In genomic region chr8:126908805-126909204, GRCm38 (mm10) we compare ENCODE assay signal across 9 mouse cellular contexts. TPM values are rescaled to one million over a fixed set of nuclear protein-coding genes. Genes with fewer than 3 reads are reported as not detected.
A peak's percentile ranks its signal among the peaks of the same experiment; 100 is the strongest.
DNase-seq lines count a peak whose midpoint lies in the region; ATAC-seq and TF ChIP-seq lines count a peak whose summit lies in the region.
"Had no signal": no experiment of that assay in that cellular context is flagged by ENCODE, and none has a peak within 500 bp of the region (broad histone marks: within the 10 kb centered on the region; RNA-seq: fewer than 3 reads in every experiment).

No protein-coding gene starts in this region.

- WGBS in heart, adult 2 months, result 70% methylated on average over 6 of the region's 6 CpGs
- WGBS in heart, embryonic 11.5 days (ENCODE audit: insufficient replicate concordance), result 73% methylated on average over 6 of the region's 6 CpGs

- dilution Hi-C loops in CH12.LX (cut with MboI; ENCODE audit: extremely low pct_ligation_motif_present, extremely low pct_unique_long_range_greater_than_20kb, low sequenced_read_pairs), result loop anchor here (25.0 kb wide), 1 partner anchor 422 kb away; the partner anchor contains the start of gene Tarbp1

- no peaks in the 10 kb centered on the region for H3K36me3 ChIP-seq in heart, adult 2 months (ENCODE audit: control insufficient read depth, insufficient read depth, low read length)
- no peaks in the 10 kb centered on the region for H3K36me3 ChIP-seq in heart, embryonic 11.5 days (ENCODE audit: control insufficient read depth, insufficient read depth, low read length)
- no peaks in the 10 kb centered on the region for H3K36me3 ChIP-seq in CH12.LX (replicated peaks in 1 of 2; ENCODE audit: control insufficient read depth in 1 of 2, insufficient read depth in 1 of 2, low read length in 1 of 2)
- H3K36me3 ChIP-seq: midbrain, embryonic 15.5 days had no signal

- no peak for TF ChIP-seq EP300 in heart, adult 2 months (IDR thresholded peaks at IDR 0.05; ENCODE audit: insufficient read depth, low read depth, low read length)
- no peak for TF ChIP-seq EP300 in CH12.LX (IDR thresholded peaks at IDR 0.05; ENCODE audit: low read length)

- no peak overlapping the region for H3K4me3 ChIP-seq in heart, adult 2 months
- H3K4me3 ChIP-seq in heart, embryonic 11.5 days (ENCODE audit: low read depth, low read length), result no peak overlapping the region
- H3K4me3 ChIP-seq in CH12.LX (replicated peaks in 1 of 3; ENCODE audit: low read depth in 2 of 3, low read length in 2 of 3, poor library complexity in 1 of 3), result no peak overlapping the region
- H3K4me3 ChIP-seq: midbrain, embryonic 15.5 days had no signal

- DNase-seq in heart, adult 2 months, result peak in 1 of 2 experiments; percentile 59
- no peak for DNase-seq in CH12.LX (ENCODE audit: extremely low read depth)
- peak; percentile 71 for DNase-seq in lung, postnatal 25 days (ENCODE audit: low spot score)
- no peak for DNase-seq in right cerebral cortex, postnatal 14 days
- no peak for DNase-seq in right cerebral cortex, postnatal 36 days (ENCODE audit: low spot score in 2 of 2)
- no peak for DNase-seq in cerebellum, adult 9-11 months

- H3K4me2 ChIP-seq in heart, embryonic 11.5 days, result no peak overlapping the region
- H3K4me2 ChIP-seq in CH12.LX (ENCODE audit: insufficient read depth, low read depth, poor library complexity, severe bottlenecking), result no peak overlapping the region
- H3K4me2 ChIP-seq: midbrain, embryonic 15.5 days had no signal

- intact Hi-C loops in heart, adult 2 months (cut with DNase I), result loop anchor here (2.0 kb wide), 1 partner anchor 16 kb away; no protein-coding TSS in a partner anchor

- no peak overlapping the region for H3K9ac ChIP-seq in heart, adult 2 months (ENCODE audit: low read depth, low read length)
- H3K9ac ChIP-seq in heart, embryonic 11.5 days (ENCODE audit: low read depth, low read length), result no peak overlapping the region
- no peak overlapping the region for H3K9ac ChIP-seq in CH12.LX (ENCODE audit: insufficient read depth, low read depth)
- H3K9ac ChIP-seq: midbrain, embryonic 15.5 days had no signal

- H3K27ac ChIP-seq in heart, adult 2 months, result no peak overlapping the region
- no peak overlapping the region for H3K27ac ChIP-seq in heart, embryonic 11.5 days (ENCODE audit: low read depth, low read length)
- no peak overlapping the region for H3K27ac ChIP-seq in CH12.LX (ENCODE audit: insufficient read depth, low read depth)
- H3K27ac ChIP-seq: midbrain, embryonic 15.5 days had no signal

- H3K27me3 ChIP-seq in heart, adult 2 months (ENCODE audit: control insufficient read depth, insufficient read depth, low read length), result no peaks in the 10 kb centered on the region
- no peaks in the 10 kb centered on the region for H3K27me3 ChIP-seq in heart, embryonic 11.5 days (ENCODE audit: control insufficient read depth, insufficient read depth, low read length)
- no peaks in the 10 kb centered on the region for H3K27me3 ChIP-seq in CH12.LX (replicated peaks)
- H3K27me3 ChIP-seq: midbrain, embryonic 15.5 days had no signal

- H3K4me1 ChIP-seq in heart, adult 2 months (ENCODE audit: control insufficient read depth, insufficient read depth, low read length), result peaks cover 19% of the 10 kb centered on the region
- H3K4me1 ChIP-seq in heart, embryonic 11.5 days (ENCODE audit: control insufficient read depth, insufficient read depth, low read length), result peaks cover 2% of the 10 kb centered on the region; the same call in 1 of the 2 replicates
- H3K4me1 ChIP-seq in CH12.LX (ENCODE audit: control insufficient read depth in 1 of 2, insufficient read depth in 2 of 2), result peaks cover 6 to 41% of the 10 kb centered on the region in 2 experiments

- H3K9me3 ChIP-seq in heart, embryonic 11.5 days (replicated peaks; ENCODE audit: control insufficient read depth, low read length), result no peaks in the 10 kb centered on the region; the same call in 1 of the 2 replicates
- H3K9me3 ChIP-seq in CH12.LX (replicated peaks; ENCODE audit: low read length), result peaks cover 5% of the 10 kb centered on the region
- H3K9me3 ChIP-seq: midbrain, embryonic 15.5 days had no signal

- no peak; the same call in none of the 2 replicates for TF ChIP-seq RAD21 in CH12.LX (IDR thresholded peaks at IDR 0.05; ENCODE audit: low read depth, low read length)

- in situ Hi-C loops in CH12.LX (cut with MboI; ENCODE audit: low pct_ligation_motif_present, low pct_unique_long_range_greater_than_20kb, low sequenced_read_pairs), result no loop called here

- H3K79me2 ChIP-seq in heart, adult 2 months (replicated peaks; ENCODE audit: control insufficient read depth, insufficient read depth, low read length), result no peaks in the 10 kb centered on the region
- no peaks in the 10 kb centered on the region for H3K79me2 ChIP-seq in CH12.LX (replicated peaks; ENCODE audit: control insufficient read depth, extremely low read depth, insufficient read depth, poor library complexity, severe bottlenecking)

- no peak for TF ChIP-seq POLR2A in heart, adult 2 months (IDR thresholded peaks at IDR 0.05; ENCODE audit: insufficient read depth, low read depth, low read length)
- TF ChIP-seq POLR2A in CH12.LX (IDR thresholded peaks at IDR 0.05; ENCODE audit: low read depth, low read length), result no peak

- ATAC-seq in heart, embryonic 11.5 days (replicated peaks; ENCODE audit: insufficient number of reproducible peaks, low FRiP score, low TSS enrichment), result no peak
- ATAC-seq in granulocyte monocyte progenitor cell, adult 5-6 weeks (replicated peaks; ENCODE audit: poor library complexity, severe bottlenecking), result peak; percentile 94
- ATAC-seq: midbrain, embryonic 15.5 days had no signal

- TF ChIP-seq CTCF in heart, adult 2 months (IDR thresholded peaks at IDR 0.05), result peak; percentile 22; the same call in 1 of the 2 replicates
- TF ChIP-seq CTCF in CH12.LX (conservative IDR thresholded peaks at IDR 0.05 in 1 of 2, IDR thresholded peaks at IDR 0.05 in 1 of 2; ENCODE audit: low read depth in 2 of 2, low read length in 2 of 2), result peak in 1 of 2 experiments; percentile 53; a peak in 2 of 4 replicates

TF ChIP-seq in CH12.LX, 34 proteins besides CTCF, POLR2A, EP300 and RAD21:
- peak; percentile 48 for TF ChIP-seq BHLHE40 (IDR thresholded peaks at IDR 0.05; ENCODE audit: low read depth, low read length)
- TF ChIP-seq SMC3 (IDR thresholded peaks at IDR 0.05; ENCODE audit: low read depth, low read length), result peak; percentile 30
- TF ChIP-seq MAX (IDR thresholded peaks at IDR 0.05; ENCODE audit: low read length), result peak; percentile 70
- TF ChIP-seq IRF4 (IDR thresholded peaks at IDR 0.05; ENCODE audit: low read depth, low read length), result 0 out of 2 replicates have a peak, but pooled peaks have one; percentile 15
- no peak for TF ChIP-seq JUND (conservative IDR thresholded peaks at IDR 0.05; ENCODE audit: low read depth, low read length)
- TF ChIP-seq TCF12 (IDR thresholded peaks at IDR 0.05; ENCODE audit: low read depth, low read length), result no peak
- no peak for TF ChIP-seq ZKSCAN1 (IDR thresholded peaks at IDR 0.05; ENCODE audit: borderline replicate concordance, low read depth, low read length)
- no peak for TF ChIP-seq E2F4 (IDR thresholded peaks at IDR 0.05; ENCODE audit: insufficient replicate concordance, low read depth, low read length)
- no peak for TF ChIP-seq HCFC1 (IDR thresholded peaks at IDR 0.05; ENCODE audit: low read depth, low read length)
- peak; percentile 74 for TF ChIP-seq MYC (IDR thresholded peaks at IDR 0.05; ENCODE audit: low read depth, low read length)

RNA-seq across cellular contexts. Expression of gene Tomm20, which starts 36.8 kb away (rescaled TPM):
- total RNA-seq in heart, adult 2 months (2021), result 10 to 100 TPM; 70.1 to 96.2 TPM
- 67.8 and 195 TPM in 2 replicates for polyA plus RNA-seq in heart, adult 2 months (2012; rRNA removed)
- polyA plus RNA-seq in heart, embryonic 11.5 days (2014; fragmentation: Nextera tagmentation; extraction: Ambion mirVana), result 237 and 242 TPM in 2 replicates
- total RNA-seq in CH12.LX (2012; rRNA removed) (337 and 394 TPM in 2 replicates), CH12.LX (2014; rRNA removed) (130 and 151 TPM in 2 replicates)
- 513 TPM in 2 replicates for polyA plus RNA-seq in CH12.LX (2012; ENCODE audit: insufficient read length, low read depth)
- total RNA-seq in granulocyte monocyte progenitor cell, adult 5-6 weeks (2014; fragmentation: Nextera tagmentation), result 72.5 and 80.0 TPM in 2 replicates
- total RNA-seq in granulocyte monocyte progenitor cell, adult 5-6 weeks (2017), result 237 and 273 TPM in 2 replicates
